Mouse (Mus musculus): ENCODE data around the gene Olfr1174-ps. TPM values are rescaled to one million over a fixed set of nuclear protein-coding genes. Genes with fewer than 3 reads are reported as not detected.

Gene Olfr1174-ps
- polyA plus RNA-seq (2012; rRNA removed; ENCODE audit: low replicate concordance): not detected in 2 replicates

DNA sequence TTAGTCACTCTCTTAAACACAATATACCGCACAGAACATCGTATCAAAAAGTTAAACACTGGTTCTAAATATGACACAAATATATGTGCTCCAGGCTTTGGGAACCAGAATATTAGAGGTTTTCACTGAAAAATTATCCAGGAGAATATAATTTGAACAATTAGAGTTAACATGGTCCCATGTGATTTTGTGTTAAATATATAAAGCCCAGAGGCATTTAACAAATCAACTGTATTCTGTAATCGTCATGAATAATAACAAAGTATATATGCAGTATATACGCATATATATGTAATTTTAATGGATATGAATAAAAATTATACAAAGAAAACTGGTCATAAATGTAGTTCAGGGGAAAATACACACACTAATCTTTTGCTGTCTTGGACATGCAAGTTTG lies at the start of gene Olfr1174-ps:
Gene Olfr1174-ps, minus strand, starts transcription at position 101 of the 400 bp plus-strand sequence.

DNA sequence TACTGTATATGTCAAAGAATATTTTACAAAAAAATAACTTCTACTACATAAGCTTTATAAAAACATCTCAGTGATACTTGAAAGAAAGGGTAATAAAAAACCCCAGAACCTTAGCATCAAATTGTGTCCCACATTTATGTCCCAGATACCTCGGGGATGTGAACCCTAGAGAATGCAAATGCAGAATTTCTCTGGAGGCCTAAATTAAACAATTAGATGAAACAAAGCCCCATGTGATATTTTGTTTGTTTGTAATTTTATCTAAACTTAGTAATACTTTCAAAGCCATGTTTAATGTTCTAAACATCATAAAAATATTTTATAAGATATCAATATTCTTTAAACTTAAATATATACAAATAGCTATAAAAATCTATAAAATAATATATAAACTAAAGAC lies 31.5 kb upstream of the Olfr1174-ps start, which contains the start of gene Olfr1177-ps:
Gene Olfr1177-ps, minus strand, starts transcription at position 101 of the 400 bp plus-strand sequence.

GRCm38 (mm10) chr2:88336421-88336820 lies 21.5 kb upstream of the Olfr1174-ps start, which contains the start of gene Olfr1176:
Olfr1176 (plus strand) TSS chr2:88336721.

GRCm38 (mm10) chr2:88327115-88327514 lies 12.2 kb upstream of the Olfr1174-ps start, which contains the start of gene Olfr1175-ps:
Olfr1175-ps (minus strand) TSS chr2:88327215.

DNA sequence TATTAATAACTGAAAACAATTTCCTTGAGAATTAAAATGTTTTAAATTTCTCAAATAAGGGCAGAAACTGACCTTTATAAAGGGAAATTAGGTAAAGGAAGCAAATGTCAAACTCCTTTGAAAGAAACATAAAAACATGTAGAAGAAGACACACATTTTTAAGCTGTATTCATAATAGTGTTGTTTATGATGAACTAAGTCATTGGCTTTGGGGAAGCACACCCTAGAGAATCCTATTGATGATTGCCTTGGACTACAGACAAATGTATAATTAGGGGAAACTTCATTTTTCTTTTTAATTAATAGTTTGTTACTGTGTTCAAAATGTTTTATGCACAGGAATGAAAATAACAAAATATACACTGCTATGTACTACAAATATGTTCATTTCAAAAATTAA lies 35.2 kb downstream of the Olfr1174-ps start, which contains the start of gene Olfr1173:
Gene Olfr1173, minus strand, starts transcription at position 101 of the 400 bp plus-strand sequence.

Other genes with a start within 250 kb of the Olfr1174-ps start
- not detected in 2 replicates for gene Olfr1163, start 243.3 kb downstream of the Olfr1174-ps start, polyA plus RNA-seq (2012; rRNA removed; ENCODE audit: low replicate concordance)
- not detected in 2 replicates for gene Olfr1164, start 221.2 kb downstream of the Olfr1174-ps start, polyA plus RNA-seq (2012; rRNA removed; ENCODE audit: low replicate concordance)
- gene Olfr1166, start 186.9 kb downstream of the Olfr1174-ps start, polyA plus RNA-seq (2012; rRNA removed; ENCODE audit: low replicate concordance): not detected in 2 replicates
- gene Olfr1167, start 159.9 kb downstream of the Olfr1174-ps start, polyA plus RNA-seq (2012; rRNA removed; ENCODE audit: low replicate concordance): not detected in 2 replicates
- not detected in 2 replicates for gene Olfr1168, start 133.3 kb downstream of the Olfr1174-ps start, polyA plus RNA-seq (2012; rRNA removed; ENCODE audit: low replicate concordance)
- gene Olfr1170, start 86.8 kb downstream of the Olfr1174-ps start, polyA plus RNA-seq (2012; rRNA removed; ENCODE audit: low replicate concordance): not detected in 2 replicates
- gene Olfr1173, start 35.3 kb downstream of the Olfr1174-ps start, polyA plus RNA-seq (2012; rRNA removed; ENCODE audit: low replicate concordance): not detected in 2 replicates
- gene Olfr1175-ps, start 12.1 kb upstream of the Olfr1174-ps start, polyA plus RNA-seq (2012; rRNA removed; ENCODE audit: low replicate concordance): not detected in 2 replicates
- not detected in 2 replicates for gene Olfr1176, start 21.6 kb upstream of the Olfr1174-ps start, polyA plus RNA-seq (2012; rRNA removed; ENCODE audit: low replicate concordance)
- not detected in 2 replicates for gene Olfr1177-ps, start 31.4 kb upstream of the Olfr1174-ps start, polyA plus RNA-seq (2012; rRNA removed; ENCODE audit: low replicate concordance)
- not detected in 2 replicates for gene Olfr1178, start 71.9 kb upstream of the Olfr1174-ps start, polyA plus RNA-seq (2012; rRNA removed; ENCODE audit: low replicate concordance)
- not detected in 2 replicates for gene Olfr1179, start 91.3 kb upstream of the Olfr1174-ps start, polyA plus RNA-seq (2012; rRNA removed; ENCODE audit: low replicate concordance)
- gene Olfr1180, start 104.0 kb upstream of the Olfr1174-ps start, polyA plus RNA-seq (2012; rRNA removed; ENCODE audit: low replicate concordance): not detected in 2 replicates
- gene Olfr1181, start 111.0 kb upstream of the Olfr1174-ps start, polyA plus RNA-seq (2012; rRNA removed; ENCODE audit: low replicate concordance): not detected in 2 replicates
- not detected in 2 replicates for gene Gm13757, start 134.0 kb upstream of the Olfr1174-ps start, polyA plus RNA-seq (2012; rRNA removed; ENCODE audit: low replicate concordance)
- gene Olfr1183, start 139.7 kb upstream of the Olfr1174-ps start, polyA plus RNA-seq (2012; rRNA removed; ENCODE audit: low replicate concordance): not detected in 2 replicates
- gene Olfr1184, start 168.5 kb upstream of the Olfr1174-ps start, polyA plus RNA-seq (2012; rRNA removed; ENCODE audit: low replicate concordance): not detected in 2 replicates
- not detected in 2 replicates for gene Olfr1185-ps1, start 178.2 kb upstream of the Olfr1174-ps start, polyA plus RNA-seq (2012; rRNA removed; ENCODE audit: low replicate concordance)
- gene Olfr1186, start 203.4 kb upstream of the Olfr1174-ps start, polyA plus RNA-seq (2012; rRNA removed; ENCODE audit: low replicate concordance): not detected in 2 replicates
- gene Olfr1188, start 241.8 kb upstream of the Olfr1174-ps start, polyA plus RNA-seq (2012; rRNA removed; ENCODE audit: low replicate concordance): not detected in 2 replicates